Mouse (Mus musculus): ENCODE measurements around the gene Glra4.

- TF ChIP-seq CTCF (IDR thresholded peaks at IDR 0.05; ENCODE audit: low read depth, low read length) (no peak), POLR2A (IDR thresholded peaks at IDR 0.05; ENCODE audit: insufficient read depth, low read length) (no peak)
These were observed 47.9 kb downstream of the Glra4 start for GRCm38 (mm10) chrX:136732016-136732415.

Measured in ES-Bruce4 (cell line).